Comparison of ENCODE assay signal across 25 mouse cellular contexts in genomic region chr17:43029546-43029945, GRCm38 (mm10). TPM values are rescaled to one million over a fixed set of nuclear protein-coding genes. Genes with fewer than 3 reads are reported as not detected.
DNase-seq lines count a peak whose midpoint lies in the region; ATAC-seq lines count a peak whose summit lies in the region.
"Had no signal": no experiment of that assay in that cellular context is flagged by ENCODE, and none has a peak within 500 bp of the region (broad histone marks: within the 10 kb centered on the region; RNA-seq: fewer than 3 reads in every experiment).

No protein-coding gene starts in this region.

- no peaks in the 10 kb centered on the region for H3K36me3 ChIP-seq in kidney, embryonic 16.5 days (ENCODE audit: insufficient read depth, low read length)
- no peaks in the 10 kb centered on the region for H3K36me3 ChIP-seq in kidney, embryonic 15.5 days
- peaks cover 19% of the 10 kb centered on the region for H3K36me3 ChIP-seq in megakaryocyte, embryonic 14.5 days (replicated peaks; ENCODE audit: low read length)
- H3K36me3 ChIP-seq in liver, embryonic 15.5 days (replicated peaks) = peaks cover 9% of the 10 kb centered on the region
- H3K36me3 ChIP-seq: hindbrain, embryonic 12.5 days; limb, embryonic 13.5 days had no signal

- no peak overlapping the region for H3K4me2 ChIP-seq in kidney, embryonic 16.5 days (replicated peaks; ENCODE audit: low read depth, low read length)
- H3K4me2 ChIP-seq in kidney, embryonic 15.5 days = no peak overlapping the region
- H3K4me2 ChIP-seq in liver, embryonic 15.5 days = peak overlapping the region; percentile 21; the same call in 1 of the 2 replicates
- H3K4me2 ChIP-seq: hindbrain, embryonic 12.5 days; limb, embryonic 13.5 days had no signal

- no peak for ATAC-seq in kidney, embryonic 16.5 days (ENCODE audit: low FRiP score, low TSS enrichment)
- no peak for ATAC-seq in kidney, embryonic 15.5 days (replicated peaks; ENCODE audit: low FRiP score)
- ATAC-seq in megakaryocyte, adult 5-6 weeks (ENCODE audit: poor library complexity, severe bottlenecking) = no peak
- ATAC-seq in liver, embryonic 15.5 days (ENCODE audit: insufficient read depth) = no peak
- ATAC-seq: activated CD4-positive, CD25-positive, alpha-beta regulatory T cell, adult 4 months; hindbrain, postnatal 0 days; midbrain, embryonic 16.5 days had no signal

- H3K4me3 ChIP-seq in kidney, embryonic 16.5 days (ENCODE audit: low read length) = no peak overlapping the region
- H3K4me3 ChIP-seq in kidney, embryonic 15.5 days (replicated peaks) = no peak overlapping the region
- peak overlapping the region; percentile 16 for H3K4me3 ChIP-seq in megakaryocyte, embryonic 14.5 days (replicated peaks)
- no peak overlapping the region for H3K4me3 ChIP-seq in liver, embryonic 15.5 days (replicated peaks)
- H3K4me3 ChIP-seq: erythroblast, embryonic 14.5 days; hindbrain, embryonic 12.5 days; limb, embryonic 13.5 days; midbrain, embryonic 10.5 days had no signal

- no peak for DNase-seq in right cerebral cortex, adult 18-20 months
- DNase-seq in cerebellum, postnatal 4 days (ENCODE audit: low spot score in 2 of 2) = no peak
- DNase-seq: adrenal gland, adult 2 months; adrenal gland, postnatal 36 days; heart, postnatal 14 days; kidney, adult 11 months; kidney, postnatal 36 days; lung, adult 2 months; lung, postnatal 10 days; thymus, postnatal 14 days had no signal

- H3K4me1 ChIP-seq in kidney, embryonic 16.5 days (ENCODE audit: insufficient read depth, low read length) = peaks cover 33% of the 10 kb centered on the region
- peaks cover 40% of the 10 kb centered on the region for H3K4me1 ChIP-seq in kidney, embryonic 15.5 days
- peaks cover 71% of the 10 kb centered on the region for H3K4me1 ChIP-seq in megakaryocyte, embryonic 14.5 days
- peaks cover 71% of the 10 kb centered on the region for H3K4me1 ChIP-seq in liver, embryonic 15.5 days (replicated peaks)
- H3K4me1 ChIP-seq: hindbrain, embryonic 12.5 days; midbrain, embryonic 10.5 days had no signal

- H3K9ac ChIP-seq in kidney, embryonic 16.5 days (replicated peaks; ENCODE audit: low read length) = no peak overlapping the region
- H3K9ac ChIP-seq in kidney, embryonic 15.5 days = no peak overlapping the region
- H3K9ac ChIP-seq in liver, embryonic 15.5 days = no peak overlapping the region
- H3K9ac ChIP-seq: forebrain, postnatal 0 days; hindbrain, embryonic 12.5 days; limb, embryonic 13.5 days had no signal

- H3K9me3 ChIP-seq in kidney, embryonic 16.5 days (ENCODE audit: low read length) = no peaks in the 10 kb centered on the region
- H3K9me3 ChIP-seq in kidney, embryonic 15.5 days (replicated peaks) = no peaks in the 10 kb centered on the region
- no peaks in the 10 kb centered on the region for H3K9me3 ChIP-seq in megakaryocyte, embryonic 14.5 days
- no peaks in the 10 kb centered on the region for H3K9me3 ChIP-seq in liver, embryonic 15.5 days (replicated peaks)
- H3K9me3 ChIP-seq: hindbrain, embryonic 12.5 days; limb, embryonic 13.5 days; midbrain, embryonic 10.5 days had no signal

- 39% methylated on average over 3 of the region's 3 CpGs for WGBS in kidney, embryonic 16.5 days
- WGBS in kidney, embryonic 15.5 days = 48% methylated on average over 3 of the region's 3 CpGs
- 61% methylated on average over 3 of the region's 3 CpGs for WGBS in liver, embryonic 15.5 days (ENCODE audit: insufficient replicate concordance)

- no peaks in the 10 kb centered on the region for H3K27me3 ChIP-seq in kidney, embryonic 16.5 days (ENCODE audit: insufficient read depth, low read length)
- no peaks in the 10 kb centered on the region for H3K27me3 ChIP-seq in kidney, embryonic 15.5 days
- H3K27me3 ChIP-seq in megakaryocyte, embryonic 14.5 days (replicated peaks) = no peaks in the 10 kb centered on the region
- no peaks in the 10 kb centered on the region for H3K27me3 ChIP-seq in liver, embryonic 15.5 days
- H3K27me3 ChIP-seq: CH12.LX; hindbrain, embryonic 12.5 days; limb, embryonic 13.5 days had no signal

- 0 out of 2 replicates have a peak overlapping the region, but pooled peaks have one; percentile 3 for H3K27ac ChIP-seq in kidney, embryonic 16.5 days (ENCODE audit: low read length)
- H3K27ac ChIP-seq in kidney, embryonic 15.5 days = no peak overlapping the region
- H3K27ac ChIP-seq in liver, embryonic 15.5 days (replicated peaks) = peak overlapping the region; percentile 48
- H3K27ac ChIP-seq: hindbrain, embryonic 12.5 days; hindbrain, postnatal 0 days; limb, embryonic 13.5 days; macrophage; midbrain, embryonic 10.5 days had no signal

RNA-seq across cellular contexts. Expression of gene Tnfrsf21, which starts 13.2 kb away (rescaled TPM):
- polyA plus RNA-seq in kidney, embryonic 16.5 days (2015; fragmentation: Nextera tagmentation; extraction: Ambion mirVana) = 65.1 and 69.7 TPM in 2 replicates
- 51.9 and 53.8 TPM in 2 replicates for polyA plus RNA-seq in kidney, embryonic 15.5 days (2015; fragmentation: Nextera tagmentation; extraction: Ambion mirVana)
- 13.5 and 14.1 TPM in 2 replicates for polyA plus RNA-seq in megakaryocyte, embryonic 14.5 days (2012; ENCODE audit: insufficient read depth, low replicate concordance)
- 107 and 122 TPM in 2 replicates for total RNA-seq in megakaryocyte, adult 5-6 weeks (2015)
- total RNA-seq in megakaryocyte, adult 5-6 weeks (2017) = 95.1 and 116 TPM in 2 replicates
- 24.1 and 26.4 TPM in 2 replicates for polyA plus RNA-seq in liver, embryonic 15.5 days (2015; fragmentation: Nextera tagmentation; extraction: Ambion mirVana)
- total RNA-seq: CH12.LX had no signal
- polyA plus RNA-seq: activated CD4-positive, CD25-positive, alpha-beta regulatory T cell, adult 4 months had no signal
